Mouse (Mus musculus): ENCODE measurements around the gene 5730409E04Rik. TPM values are rescaled to one million over a fixed set of nuclear protein-coding genes. Genes with fewer than 3 reads are reported as not detected.
A peak's percentile ranks its signal among the peaks of the same experiment; 100 is the strongest.

5730409E04Rik gene
- 10 to 100 TPM; 67.6 to 70.2 TPM for total RNA-seq (2021)

GRCm38 (mm10) chr4:126609606-126610181 is at the start of gene 5730409E04Rik:
TSS of gene 5730409E04Rik (plus strand) at chr4:126609818.
- peak; percentile 74 to 75 for DNase-seq (ENCODE audit: extremely low spot score in 1 of 2, low spot score in 1 of 2)

DNA sequence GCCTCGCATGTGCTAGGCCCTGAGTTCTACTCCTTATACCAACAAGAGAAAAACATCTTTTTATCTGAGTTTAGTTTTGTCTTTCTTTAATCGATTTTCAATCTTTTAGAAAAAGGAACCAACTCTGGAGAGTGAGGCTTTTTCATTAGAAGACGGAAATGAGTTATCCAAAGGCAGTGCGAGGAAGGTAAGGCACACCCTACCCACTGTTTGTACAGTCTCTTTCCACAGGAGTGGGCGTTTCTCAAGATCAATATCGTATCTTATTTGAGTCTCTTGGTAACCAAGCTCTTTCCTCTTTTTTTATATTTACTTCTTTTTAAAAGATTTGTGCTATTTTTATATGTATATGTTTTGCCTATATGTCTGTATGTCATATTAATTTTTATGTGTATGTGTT is 45.8 kb upstream of the 5730409E04Rik start:
- DNase-seq (ENCODE audit: extremely low spot score in 1 of 2, low spot score in 1 of 2) = no peak

DNA sequence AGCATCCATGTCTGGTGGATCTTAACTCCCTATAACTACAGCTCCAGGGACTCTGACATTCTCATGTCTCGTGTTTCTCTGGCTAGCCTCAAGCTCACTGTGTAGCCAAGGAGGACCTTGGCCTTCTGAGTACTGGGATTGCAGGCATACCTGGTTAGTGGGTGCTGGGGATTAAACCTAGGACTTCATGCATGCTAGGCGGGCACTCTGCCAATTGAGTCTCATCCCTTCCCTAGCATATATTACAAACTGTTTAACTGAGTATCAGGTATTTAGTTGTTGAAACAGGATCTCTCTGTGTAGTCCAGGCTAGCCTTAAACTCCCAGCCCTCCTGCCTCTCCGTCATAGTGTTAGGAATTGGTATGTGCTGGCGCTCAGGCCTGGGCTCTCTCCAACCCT is 42.4 kb upstream of the 5730409E04Rik start:
- DNase-seq (ENCODE audit: extremely low spot score in 1 of 2, low spot score in 1 of 2) = no peak

GRCm38 (mm10) chr4:126569783-126570182 is 39.8 kb upstream of the 5730409E04Rik start:
- DNase-seq (ENCODE audit: extremely low spot score in 1 of 2, low spot score in 1 of 2) = no peak

- no peak for DNase-seq (ENCODE audit: extremely low spot score in 1 of 2, low spot score in 1 of 2)
Observed at GRCm38 (mm10) chr4:126576281-126576680, 33.3 kb upstream of the 5730409E04Rik start.

DNA sequence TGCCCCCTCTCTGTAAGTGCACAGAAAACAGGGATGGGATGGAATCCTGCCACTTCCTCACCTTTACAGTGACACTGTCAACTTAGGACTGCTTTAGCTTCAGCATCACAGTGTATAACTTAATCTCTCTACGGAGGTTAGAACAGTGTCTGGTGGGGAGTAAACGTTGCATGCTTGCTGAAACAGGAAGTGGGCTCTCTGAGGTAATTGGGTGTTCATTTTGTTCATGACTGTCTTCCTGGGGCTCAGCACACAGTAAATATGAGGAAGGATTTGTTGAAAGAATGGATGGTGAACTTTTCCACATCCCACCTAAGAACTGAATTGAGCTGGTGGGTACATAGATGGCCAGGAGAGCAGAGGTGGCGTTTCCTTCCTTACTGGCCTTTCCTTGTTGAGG is 31.7 kb upstream of the 5730409E04Rik start:
- no peak for DNase-seq (ENCODE audit: extremely low spot score in 1 of 2, low spot score in 1 of 2)

- DNase-seq (ENCODE audit: extremely low spot score in 1 of 2, low spot score in 1 of 2) = no peak
Observed at GRCm38 (mm10) chr4:126579077-126579476, 30.5 kb upstream of the 5730409E04Rik start.

GRCm38 (mm10) chr4:126585739-126586138 is 23.9 kb upstream of the 5730409E04Rik start:
- no peak for DNase-seq (ENCODE audit: extremely low spot score in 1 of 2, low spot score in 1 of 2)

GRCm38 (mm10) chr4:126592039-126592438 is 17.6 kb upstream of the 5730409E04Rik start:
- no peak for DNase-seq (ENCODE audit: extremely low spot score in 1 of 2, low spot score in 1 of 2)

GRCm38 (mm10) chr4:126599971-126600754 is 9.5 kb upstream of the 5730409E04Rik start:
- peak; percentile 36 to 78 for DNase-seq (ENCODE audit: extremely low spot score in 1 of 2, low spot score in 1 of 2)

DNA sequence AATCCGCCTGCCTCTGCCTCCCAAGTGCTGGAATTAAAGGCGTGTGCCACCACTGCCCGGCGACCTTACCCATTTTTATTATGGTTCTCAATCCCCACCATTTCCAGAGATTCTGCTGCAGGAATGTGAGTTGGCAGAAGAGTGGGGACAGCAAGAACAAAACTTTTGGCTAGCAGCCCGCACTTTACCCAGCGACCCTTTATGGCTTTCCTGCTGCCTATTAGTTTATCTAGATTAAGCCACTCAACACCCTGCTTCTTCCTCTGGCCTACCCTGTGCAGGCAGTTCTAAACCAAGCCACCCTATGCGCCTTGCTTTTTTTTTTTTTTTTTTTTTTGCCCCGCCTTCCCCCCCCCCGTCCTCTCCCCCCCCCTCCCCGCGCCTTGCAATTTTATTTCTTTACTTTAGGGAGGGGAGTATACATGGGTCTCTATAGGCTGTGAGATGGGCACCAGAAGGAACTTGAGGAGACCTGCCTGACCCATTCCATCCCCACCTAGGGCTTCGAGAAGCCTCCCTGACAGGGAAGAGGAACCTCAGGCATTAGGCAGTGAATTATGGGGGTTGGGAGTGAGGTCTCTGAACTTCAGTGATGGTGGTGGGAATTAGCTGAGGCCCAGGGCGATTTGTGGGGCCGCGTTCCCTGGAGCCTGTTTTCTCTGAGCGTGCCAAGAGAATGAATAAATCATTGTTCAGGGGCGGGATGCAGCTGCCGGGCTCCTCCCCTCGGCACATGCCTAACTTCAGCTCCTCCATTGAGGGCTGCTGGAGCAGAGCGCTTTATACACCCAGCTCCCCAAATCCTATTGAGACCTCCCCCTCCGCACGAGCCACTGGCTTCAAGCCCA is 7.8 kb upstream of the 5730409E04Rik start:
- peak; percentile 14 to 24 for DNase-seq (ENCODE audit: extremely low spot score in 1 of 2, low spot score in 1 of 2)

- no peak for DNase-seq (ENCODE audit: extremely low spot score in 1 of 2, low spot score in 1 of 2)
Observed at GRCm38 (mm10) chr4:126602445-126602762, 7.2 kb upstream of the 5730409E04Rik start.

DNA sequence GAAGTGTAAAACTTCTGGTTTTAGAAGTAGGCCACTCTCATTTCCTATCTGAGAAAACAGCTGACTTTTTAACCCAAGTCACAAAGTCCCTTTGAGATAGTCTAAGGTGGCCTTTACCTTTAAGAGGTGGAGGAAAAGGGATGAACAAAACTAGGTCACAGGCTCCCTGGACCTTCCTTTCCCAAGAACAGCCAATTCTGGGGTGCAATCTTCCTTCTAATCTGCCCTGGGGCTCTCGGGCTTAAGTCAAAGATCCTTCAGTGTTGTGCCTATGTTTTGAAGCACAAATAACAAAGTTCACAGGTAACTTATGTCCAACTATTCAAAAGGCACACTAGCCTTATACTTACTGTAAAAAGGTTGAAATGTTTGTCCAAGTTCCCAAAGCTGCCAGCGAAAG is 5.5 kb upstream of the 5730409E04Rik start:
- DNase-seq (ENCODE audit: extremely low spot score in 1 of 2, low spot score in 1 of 2) = no peak

- no peak for DNase-seq (ENCODE audit: extremely low spot score in 1 of 2, low spot score in 1 of 2)
Observed at GRCm38 (mm10) chr4:126605751-126606150, 3.9 kb upstream of the 5730409E04Rik start.

GRCm38 (mm10) chr4:126611991-126612390 is 2.4 kb downstream of the 5730409E04Rik start:
- DNase-seq (ENCODE audit: extremely low spot score in 1 of 2, low spot score in 1 of 2) = peak in 1 of 2 experiments; percentile 38

GRCm38 (mm10) chr4:126616312-126616711 is 6.7 kb downstream of the 5730409E04Rik start:
- DNase-seq (ENCODE audit: extremely low spot score in 1 of 2, low spot score in 1 of 2) = no peak

- DNase-seq (ENCODE audit: extremely low spot score in 1 of 2, low spot score in 1 of 2) = no peak
Observed at GRCm38 (mm10) chr4:126619691-126620330, 10.2 kb downstream of the 5730409E04Rik start.

DNA sequence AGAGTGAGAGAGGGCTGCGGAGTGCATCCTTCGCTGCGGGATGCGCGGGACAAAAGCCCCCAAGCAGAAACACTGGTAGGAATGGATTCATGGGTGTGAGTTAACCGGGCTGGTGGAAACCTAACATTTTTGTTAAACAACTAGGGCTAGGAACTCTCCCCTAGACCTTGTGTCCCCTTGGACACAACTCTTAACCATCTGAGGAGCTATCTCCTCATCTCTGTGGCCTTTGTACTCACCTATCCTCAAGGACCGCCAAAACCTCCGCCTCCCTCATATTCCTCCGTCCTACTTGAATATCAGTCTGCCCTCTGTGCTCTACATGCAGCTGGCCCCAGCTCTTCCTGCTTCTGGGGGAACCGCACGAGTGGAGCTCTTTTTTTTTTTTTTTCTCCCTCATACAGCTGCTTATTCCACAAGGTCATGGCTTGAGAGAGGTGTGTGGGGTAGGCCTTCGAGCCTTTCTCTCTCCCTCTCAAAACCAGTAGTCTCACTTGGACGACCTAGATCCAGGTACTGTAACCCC is 10.8 kb downstream of the 5730409E04Rik start:
- DNase-seq (ENCODE audit: extremely low spot score in 1 of 2, low spot score in 1 of 2) = no peak

DNA sequence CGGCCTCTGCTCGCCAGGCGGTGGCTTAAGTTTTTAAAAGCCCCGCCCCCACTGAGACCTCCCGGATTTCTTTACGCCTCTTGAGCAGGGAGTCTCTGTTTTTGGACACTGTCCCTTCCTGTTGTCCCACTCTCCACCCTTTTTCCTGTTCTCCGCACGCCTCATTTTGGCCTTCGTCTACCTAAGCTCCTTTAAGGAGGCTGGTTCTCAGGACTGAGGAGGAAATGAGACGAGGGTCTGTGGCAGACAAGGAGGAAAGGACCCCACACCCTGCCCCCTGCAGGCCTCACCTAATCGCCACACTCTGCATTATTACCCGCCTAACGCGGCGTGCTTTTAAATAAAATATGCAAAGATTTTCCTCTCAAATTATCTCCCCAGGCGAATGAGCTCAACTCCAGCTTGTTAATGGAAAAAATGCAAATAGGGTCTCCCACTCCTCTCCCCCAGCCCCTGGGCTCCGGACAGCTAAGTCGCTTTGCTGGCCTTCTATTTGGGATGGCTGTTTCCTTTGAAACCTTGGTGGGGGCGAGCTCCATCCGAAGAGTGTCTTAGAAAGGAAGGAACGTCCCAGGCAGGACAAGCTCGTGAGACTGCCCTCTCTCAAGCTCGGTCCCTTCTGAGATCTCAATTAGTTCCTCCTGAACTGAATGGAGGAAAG is 17.5 kb downstream of the 5730409E04Rik start:
- DNase-seq (ENCODE audit: extremely low spot score in 1 of 2, low spot score in 1 of 2) = no peak

- DNase-seq (ENCODE audit: extremely low spot score in 1 of 2, low spot score in 1 of 2) = no peak
Observed at GRCm38 (mm10) chr4:126631922-126632321, 22.3 kb downstream of the 5730409E04Rik start.
